Mouse (Mus musculus): Measurements from ENCODE around the gene Dbx2. TPM values are rescaled to one million over a fixed set of nuclear protein-coding genes. Genes with fewer than 3 reads are reported as not detected.

The Dbx2 gene
- polyA plus RNA-seq, 1 experiment from 2014 or later, result not detected

DNA sequence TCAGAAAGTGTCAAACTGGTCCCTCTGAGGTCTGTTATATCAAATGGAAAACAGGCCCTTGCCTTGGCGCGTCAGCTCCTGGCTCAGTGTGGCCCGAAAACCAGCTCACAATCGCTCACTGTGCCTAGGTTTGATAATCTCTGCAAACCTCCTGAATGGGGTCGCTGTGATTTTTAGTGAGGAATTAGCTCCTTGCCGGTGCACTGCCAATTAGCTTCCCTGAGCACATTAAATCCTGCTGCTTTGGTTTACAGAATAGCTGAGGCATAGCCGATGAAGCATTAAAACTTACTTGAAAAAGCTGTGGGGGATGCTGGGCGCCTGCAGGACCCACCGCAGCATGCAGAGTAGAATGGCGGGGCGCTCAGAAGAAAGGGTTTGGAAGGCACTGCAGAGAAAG, 15.4 kb downstream of the Dbx2 start:
- H3K27ac ChIP-seq (ENCODE audit: low read length), result no peak overlapping the region
- no peaks in the 10 kb centered on the region for H3K9me3 ChIP-seq (ENCODE audit: control insufficient read depth, low read length)
- no peak overlapping the region for H3K4me2 ChIP-seq (ENCODE audit: low read depth, low read length)
- H3K4me1 ChIP-seq (ENCODE audit: control insufficient read depth, insufficient read depth, low read length), result no peaks in the 10 kb centered on the region
- 28% methylated on average over 11 of the region's 11 CpGs for WGBS
- no peak for ATAC-seq
- H3K36me3 ChIP-seq (ENCODE audit: control insufficient read depth, insufficient read depth, low read length), result no peaks in the 10 kb centered on the region
- H3K9ac ChIP-seq (ENCODE audit: low read depth, low read length), result no peak overlapping the region
- H3K27me3 ChIP-seq (replicated peaks; ENCODE audit: control insufficient read depth, insufficient read depth, low read length), result no peaks in the 10 kb centered on the region
- no peak overlapping the region for H3K4me3 ChIP-seq (ENCODE audit: low read length)

DNA sequence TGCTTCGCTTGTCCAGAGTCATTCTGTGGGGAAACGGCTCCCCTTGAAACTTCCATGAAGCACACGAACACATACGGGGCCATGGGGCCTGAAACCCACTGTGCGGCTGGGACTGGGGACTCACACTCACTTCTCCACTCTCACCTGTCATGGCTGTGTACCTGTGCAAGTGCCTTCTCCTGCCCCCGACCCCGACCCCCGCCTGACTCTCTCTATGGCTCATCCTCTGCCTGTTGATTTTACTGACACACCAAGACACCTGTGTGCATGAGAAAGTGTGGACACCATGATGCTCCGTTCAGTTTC, 16.0 kb downstream of the Dbx2 start:
- H3K36me3 ChIP-seq (ENCODE audit: control insufficient read depth, insufficient read depth, low read length), result no peaks in the 10 kb centered on the region
- no peak overlapping the region for H3K4me2 ChIP-seq (ENCODE audit: low read depth, low read length)
- no peak overlapping the region for H3K27ac ChIP-seq (ENCODE audit: low read length)
- H3K27me3 ChIP-seq (replicated peaks; ENCODE audit: control insufficient read depth, insufficient read depth, low read length), result no peaks in the 10 kb centered on the region
- no peaks in the 10 kb centered on the region for H3K4me1 ChIP-seq (ENCODE audit: control insufficient read depth, insufficient read depth, low read length)
- no peak for ATAC-seq
- no peak overlapping the region for H3K9ac ChIP-seq (ENCODE audit: low read depth, low read length)
- H3K9me3 ChIP-seq (ENCODE audit: control insufficient read depth, low read length), result no peaks in the 10 kb centered on the region
- no peak overlapping the region for H3K4me3 ChIP-seq (ENCODE audit: low read length)
- 62% methylated on average over 9 of the region's 9 CpGs for WGBS

DNA sequence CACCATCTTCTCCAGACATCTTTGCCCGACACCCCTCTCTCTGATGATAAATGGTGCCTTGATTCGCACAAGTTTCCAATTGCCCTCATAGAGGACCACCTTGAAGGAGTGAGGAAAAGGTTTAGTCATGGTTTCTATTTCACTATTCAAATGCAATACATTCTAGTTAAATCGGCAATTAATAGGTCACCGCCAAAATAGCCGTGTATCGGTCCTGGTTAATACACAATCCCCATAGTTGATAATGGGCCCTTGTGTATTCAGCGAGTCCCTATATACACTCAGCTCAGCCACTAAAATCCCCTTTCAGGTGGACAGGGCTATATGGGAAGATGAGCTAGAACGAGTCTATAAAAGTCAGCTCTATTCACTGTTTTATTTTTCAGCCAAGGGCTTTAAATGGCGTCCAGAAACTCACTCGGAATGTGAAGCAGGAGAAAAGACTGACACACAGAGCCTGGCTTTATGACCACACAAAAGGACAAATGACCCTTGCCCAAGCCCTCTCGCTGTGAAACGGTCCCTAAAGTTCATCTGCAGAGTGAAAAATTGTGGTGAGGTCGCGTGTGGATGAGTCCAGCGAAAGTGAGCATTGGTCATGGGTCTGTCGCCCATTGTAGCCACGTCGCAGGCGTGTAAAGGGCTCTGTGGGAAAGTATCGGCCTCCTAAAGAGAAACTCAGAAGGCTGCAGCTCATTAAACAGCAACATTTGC, 16.5 kb downstream of the Dbx2 start:
- no peaks in the 10 kb centered on the region for H3K9me3 ChIP-seq (ENCODE audit: control insufficient read depth, low read length)
- no peak overlapping the region for H3K4me3 ChIP-seq (ENCODE audit: low read length)
- no peaks in the 10 kb centered on the region for H3K27me3 ChIP-seq (replicated peaks; ENCODE audit: control insufficient read depth, insufficient read depth, low read length)
- H3K27ac ChIP-seq (ENCODE audit: low read length), result no peak overlapping the region
- 67% methylated on average over 20 of the region's 20 CpGs for WGBS
- H3K4me2 ChIP-seq (ENCODE audit: low read depth, low read length), result no peak overlapping the region
- ATAC-seq, result no peak
- no peaks in the 10 kb centered on the region for H3K36me3 ChIP-seq (ENCODE audit: control insufficient read depth, insufficient read depth, low read length)
- H3K4me1 ChIP-seq (ENCODE audit: control insufficient read depth, insufficient read depth, low read length), result no peaks in the 10 kb centered on the region
- H3K9ac ChIP-seq (ENCODE audit: low read depth, low read length), result no peak overlapping the region

- Histone ChIP-seq H3K4me3 (ENCODE audit: low read length) (no peak overlapping the region), H3K27me3 (replicated peaks; ENCODE audit: control insufficient read depth, insufficient read depth, low read length) (no peaks in the 10 kb centered on the region), H3K9ac (ENCODE audit: low read depth, low read length) (no peak overlapping the region), H3K27ac (ENCODE audit: low read length) (no peak overlapping the region), H3K4me1 (ENCODE audit: control insufficient read depth, insufficient read depth, low read length) (no peaks in the 10 kb centered on the region), H3K4me2 (ENCODE audit: low read depth, low read length) (no peak overlapping the region), H3K9me3 (ENCODE audit: control insufficient read depth, low read length) (no peaks in the 10 kb centered on the region), H3K36me3 (ENCODE audit: control insufficient read depth, insufficient read depth, low read length) (no peaks in the 10 kb centered on the region)
- no peak for ATAC-seq
- WGBS, result 78% methylated on average over 4 of the region's 4 CpGs
Observed at GRCm38 (mm10) chr15:95624396-95624795, 31.4 kb downstream of the Dbx2 start.

DNA sequence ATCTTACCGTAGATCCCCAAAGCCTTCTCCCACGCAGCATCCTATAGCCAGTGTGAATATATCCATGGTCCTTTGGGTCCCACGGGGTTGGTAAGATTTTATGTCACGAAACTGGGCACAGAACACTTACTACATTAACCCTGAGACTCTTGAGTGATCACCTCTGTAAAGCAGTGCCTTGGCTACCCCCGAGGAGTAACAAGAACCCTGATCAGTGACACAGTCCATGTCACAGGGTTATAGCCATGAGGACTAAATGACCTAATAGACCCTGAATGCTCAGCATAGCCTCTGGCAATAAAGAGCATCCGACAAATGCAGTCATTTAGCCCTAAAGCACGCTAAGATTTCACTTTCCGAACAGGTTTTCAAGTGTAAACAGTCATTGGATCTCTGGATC, 33.0 kb downstream of the Dbx2 start:
- Histone ChIP-seq H3K9ac (ENCODE audit: low read depth, low read length) (no peak overlapping the region), H3K9me3 (ENCODE audit: control insufficient read depth, low read length) (no peaks in the 10 kb centered on the region), H3K4me1 (ENCODE audit: control insufficient read depth, insufficient read depth, low read length) (no peaks in the 10 kb centered on the region), H3K4me2 (ENCODE audit: low read depth, low read length) (no peak overlapping the region), H3K36me3 (ENCODE audit: control insufficient read depth, insufficient read depth, low read length) (no peaks in the 10 kb centered on the region), H3K27ac (ENCODE audit: low read length) (no peak overlapping the region), H3K27me3 (replicated peaks; ENCODE audit: control insufficient read depth, insufficient read depth, low read length) (no peaks in the 10 kb centered on the region), H3K4me3 (ENCODE audit: low read length) (no peak overlapping the region)
- 66% methylated on average over 8 of the region's 8 CpGs for WGBS
- ATAC-seq, result no peak

DNA sequence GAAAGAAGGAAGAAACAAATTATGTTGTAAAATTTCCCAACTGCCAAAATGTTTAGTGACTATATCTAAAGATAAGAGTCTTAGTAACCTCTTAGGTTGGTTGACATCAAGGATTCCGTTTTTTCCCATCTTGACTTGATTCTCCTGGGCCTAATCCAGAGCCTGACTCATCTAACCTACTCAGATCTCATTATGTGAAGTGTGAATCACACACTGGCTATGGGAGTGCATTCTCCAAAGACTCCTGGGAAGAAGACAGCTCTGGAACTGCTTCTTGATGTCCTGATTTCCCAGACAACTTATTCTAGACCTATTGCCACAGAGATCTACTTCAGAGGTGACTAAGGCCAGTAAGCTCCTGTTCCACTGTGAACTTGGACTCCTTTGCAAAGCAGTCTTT, 43.2 kb downstream of the Dbx2 start:
- no peak for ATAC-seq
- Histone ChIP-seq H3K9ac (ENCODE audit: low read depth, low read length) (no peak overlapping the region), H3K4me2 (ENCODE audit: low read depth, low read length) (no peak overlapping the region), H3K4me1 (ENCODE audit: control insufficient read depth, insufficient read depth, low read length) (no peaks in the 10 kb centered on the region), H3K27me3 (replicated peaks; ENCODE audit: control insufficient read depth, insufficient read depth, low read length) (no peaks in the 10 kb centered on the region), H3K27ac (ENCODE audit: low read length) (no peak overlapping the region), H3K36me3 (ENCODE audit: control insufficient read depth, insufficient read depth, low read length) (no peaks in the 10 kb centered on the region), H3K4me3 (ENCODE audit: low read length) (no peak overlapping the region), H3K9me3 (ENCODE audit: control insufficient read depth, low read length) (no peaks in the 10 kb centered on the region)
- 76% methylated on average over 1 of the region's 1 CpGs for WGBS

DNA sequence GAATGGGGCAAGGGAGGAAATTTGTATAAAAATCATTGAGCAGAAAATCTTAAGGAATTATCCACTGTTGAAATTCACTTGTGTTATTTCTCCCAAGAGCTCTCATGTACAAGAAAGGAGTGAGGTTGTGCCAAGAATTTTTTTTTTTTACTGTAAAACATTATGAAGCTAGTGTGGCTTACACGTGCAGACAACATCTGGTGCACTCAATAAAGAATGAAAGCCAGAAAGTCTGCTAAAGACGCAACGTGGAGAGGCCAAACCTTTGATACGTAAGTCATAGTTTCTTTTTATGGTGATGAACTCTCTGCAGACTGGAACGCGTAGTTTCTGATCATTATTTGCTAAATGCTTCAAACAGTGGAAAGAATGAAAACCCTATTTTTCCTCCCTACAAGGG, 54.6 kb downstream of the Dbx2 start:
- Histone ChIP-seq H3K4me1 (ENCODE audit: control insufficient read depth, insufficient read depth, low read length) (no peaks in the 10 kb centered on the region), H3K9ac (ENCODE audit: low read depth, low read length) (no peak overlapping the region), H3K27ac (ENCODE audit: low read length) (no peak overlapping the region), H3K4me2 (ENCODE audit: low read depth, low read length) (no peak overlapping the region), H3K27me3 (replicated peaks; ENCODE audit: control insufficient read depth, insufficient read depth, low read length) (no peaks in the 10 kb centered on the region), H3K4me3 (ENCODE audit: low read length) (no peak overlapping the region), H3K9me3 (ENCODE audit: control insufficient read depth, low read length) (no peaks in the 10 kb centered on the region), H3K36me3 (ENCODE audit: control insufficient read depth, insufficient read depth, low read length) (no peaks in the 10 kb centered on the region)
- no peak for ATAC-seq
- 62% methylated on average over 6 of the region's 6 CpGs for WGBS

GRCm38 (mm10) chr15:95598630-95599029, 57.1 kb downstream of the Dbx2 start:
- H3K9ac ChIP-seq (ENCODE audit: low read depth, low read length), result no peak overlapping the region
- H3K4me3 ChIP-seq (ENCODE audit: low read length), result no peak overlapping the region
- no peak for ATAC-seq
- no peak overlapping the region for H3K27ac ChIP-seq (ENCODE audit: low read length)
- H3K4me1 ChIP-seq (ENCODE audit: control insufficient read depth, insufficient read depth, low read length), result no peaks in the 10 kb centered on the region
- H3K27me3 ChIP-seq (replicated peaks; ENCODE audit: control insufficient read depth, insufficient read depth, low read length), result no peaks in the 10 kb centered on the region
- no peak overlapping the region for H3K4me2 ChIP-seq (ENCODE audit: low read depth, low read length)
- H3K36me3 ChIP-seq (ENCODE audit: control insufficient read depth, insufficient read depth, low read length), result no peaks in the 10 kb centered on the region
- no peaks in the 10 kb centered on the region for H3K9me3 ChIP-seq (ENCODE audit: control insufficient read depth, low read length)
- 78% methylated on average over 1 of the region's 1 CpGs for WGBS

DNA sequence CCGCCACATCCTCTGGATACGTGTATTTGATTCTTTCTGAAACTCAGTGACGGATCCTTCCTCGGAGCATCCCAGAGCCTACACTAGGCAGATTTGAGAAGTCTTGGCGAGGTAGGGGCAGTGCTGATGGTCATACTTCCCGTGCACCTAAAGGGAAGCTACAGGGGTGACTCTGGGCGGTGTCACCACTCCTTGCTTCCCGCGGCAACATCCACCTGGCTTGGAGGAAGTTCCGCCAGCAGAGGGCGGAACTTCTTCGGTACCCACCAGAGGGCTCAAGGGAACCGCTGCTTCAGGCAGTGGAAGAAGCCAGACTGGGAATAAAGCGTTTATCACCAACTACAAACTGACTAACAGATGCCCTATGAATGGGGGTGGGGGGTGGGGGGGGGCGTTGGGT, 68.9 kb downstream of the Dbx2 start:
- WGBS, result 92% methylated on average over 15 of the region's 15 CpGs
- no peak overlapping the region for H3K4me3 ChIP-seq (ENCODE audit: low read length)
- no peak for ATAC-seq
- H3K9ac ChIP-seq (ENCODE audit: low read depth, low read length), result no peak overlapping the region
- H3K27me3 ChIP-seq (replicated peaks; ENCODE audit: control insufficient read depth, insufficient read depth, low read length), result no peaks in the 10 kb centered on the region
- H3K4me1 ChIP-seq (ENCODE audit: control insufficient read depth, insufficient read depth, low read length), result no peaks in the 10 kb centered on the region
- no peaks in the 10 kb centered on the region for H3K36me3 ChIP-seq (ENCODE audit: control insufficient read depth, insufficient read depth, low read length)
- H3K27ac ChIP-seq (ENCODE audit: low read length), result no peak overlapping the region
- H3K9me3 ChIP-seq (ENCODE audit: control insufficient read depth, low read length), result no peaks in the 10 kb centered on the region
- no peak overlapping the region for H3K4me2 ChIP-seq (ENCODE audit: low read depth, low read length)

DNA sequence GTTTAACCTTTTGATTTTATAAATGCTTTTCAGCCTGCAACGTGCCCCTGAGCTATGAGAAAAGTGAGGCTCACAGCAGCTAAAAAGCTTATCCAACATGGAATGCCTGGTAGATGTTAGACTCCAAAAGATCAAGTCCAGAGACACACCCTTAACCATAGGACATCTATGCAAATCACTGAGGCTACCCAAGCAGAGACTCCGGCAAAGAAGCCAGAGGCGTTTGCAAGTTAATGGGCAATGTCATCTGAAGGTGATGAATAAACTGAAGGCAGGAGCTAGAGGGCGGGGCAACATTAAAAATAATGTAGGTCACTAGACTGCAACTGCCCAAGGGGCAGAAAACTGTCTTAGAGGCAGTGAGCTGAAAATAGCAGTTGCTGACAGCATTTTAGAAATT, 70.9 kb downstream of the Dbx2 start:
- no peak overlapping the region for H3K4me2 ChIP-seq (ENCODE audit: low read depth, low read length)
- H3K9me3 ChIP-seq (ENCODE audit: control insufficient read depth, low read length), result no peaks in the 10 kb centered on the region
- H3K27me3 ChIP-seq (replicated peaks; ENCODE audit: control insufficient read depth, insufficient read depth, low read length), result no peaks in the 10 kb centered on the region
- H3K9ac ChIP-seq (ENCODE audit: low read depth, low read length), result no peak overlapping the region
- no peak overlapping the region for H3K4me3 ChIP-seq (ENCODE audit: low read length)
- H3K4me1 ChIP-seq (ENCODE audit: control insufficient read depth, insufficient read depth, low read length), result no peaks in the 10 kb centered on the region
- no peaks in the 10 kb centered on the region for H3K36me3 ChIP-seq (ENCODE audit: control insufficient read depth, insufficient read depth, low read length)
- 70% methylated on average over 4 of the region's 4 CpGs for WGBS
- no peak for ATAC-seq
- H3K27ac ChIP-seq (ENCODE audit: low read length), result no peak overlapping the region
